Mouse (Mus musculus) adrenal gland, postnatal 36 days (tissue): ENCODE results near the gene Gm4792. TPM values are rescaled to one million over a fixed set of nuclear protein-coding genes. Genes with fewer than 3 reads are reported as not detected.

Experiments used
- total RNA-seq, 2 experiments: library from RNA; stranded (reverse); gene quantifications; 2 replicates each; pipeline ENCODE4 v1.2.3; 2021

Gene Gm4792
- total RNA-seq, 2 experiments from 2014 or later, result not detected

Other genes with a start within 250 kb of the Gm4792 start
- 10 to 100 TPM; 11.8 to 15.8 TPM for gene Nr2c1, start 150.7 kb downstream of the Gm4792 start, total RNA-seq
- gene Ndufa12, start 100.0 kb downstream of the Gm4792 start, total RNA-seq, result 100 to 1,000 TPM; 329 to 348 TPM
- 10 to 100 TPM; 19.9 to 31.3 TPM for gene Tmcc3, start 13.2 kb upstream of the Gm4792 start, total RNA-seq